Mouse (Mus musculus) adrenal gland, adult (tissue): ENCODE data around the gene Stradb.
A peak's percentile ranks its signal among the peaks of the same experiment; 100 is the strongest.

Experiments
- DNase-seq, 2 experiments: peaks; one replicate each; pipeline ENCODE4 v3.0.0; 2022 to 2023; ENCODE audit warnings: low spot score in 1 of 2; ENCODE audit not compliant: inconsistent age in 2 of 2

The Stradb gene

GRCm38 (mm10) chr1:58973366-58974221 is at the start of gene Stradb, which contains the start of gene Trak2:
TSS of gene Stradb (plus strand) at chr1:58973522.
TSS of gene Trak2 (minus strand) at chr1:58973430.
- DNase-seq = peak; percentile 97 to 99

- no peak for DNase-seq
Measured at GRCm38 (mm10) chr1:58926664-58927063, 46.7 kb upstream of the Stradb start.

GRCm38 (mm10) chr1:58936746-58937605 is 36.3 kb upstream of the Stradb start:
- no peak for DNase-seq

DNA sequence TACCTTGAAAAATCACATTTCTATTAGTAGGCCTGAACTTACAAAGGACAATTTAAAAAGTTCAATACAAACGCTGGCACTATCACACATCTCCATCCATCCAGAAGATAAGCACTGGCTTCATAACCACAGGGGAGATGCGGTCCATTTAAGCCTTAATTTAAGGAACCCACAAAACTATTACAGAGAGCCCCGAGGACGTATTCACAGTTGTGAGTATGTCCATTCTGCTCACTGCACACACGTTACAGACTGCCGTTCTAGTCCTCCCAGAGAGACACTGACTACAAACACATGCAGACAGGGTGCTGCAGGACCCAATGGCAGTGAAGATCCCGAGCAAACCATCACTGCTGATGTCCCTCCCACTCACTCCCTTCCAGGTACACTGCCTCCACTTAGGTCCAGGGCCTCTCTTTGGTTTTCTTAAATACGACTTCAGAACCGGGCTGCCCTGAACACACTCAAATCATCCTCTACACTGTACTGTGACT is 35.7 kb upstream of the Stradb start:
- DNase-seq = no peak

- DNase-seq = peak; percentile 59 to 88
Measured at GRCm38 (mm10) chr1:58945523-58945922, 27.8 kb upstream of the Stradb start.

GRCm38 (mm10) chr1:58945960-58946670 is 27.2 kb upstream of the Stradb start:
- no peak for DNase-seq

GRCm38 (mm10) chr1:58946718-58947117 is 26.6 kb upstream of the Stradb start:
- DNase-seq = peak in 1 of 2 experiments; percentile 16

DNA sequence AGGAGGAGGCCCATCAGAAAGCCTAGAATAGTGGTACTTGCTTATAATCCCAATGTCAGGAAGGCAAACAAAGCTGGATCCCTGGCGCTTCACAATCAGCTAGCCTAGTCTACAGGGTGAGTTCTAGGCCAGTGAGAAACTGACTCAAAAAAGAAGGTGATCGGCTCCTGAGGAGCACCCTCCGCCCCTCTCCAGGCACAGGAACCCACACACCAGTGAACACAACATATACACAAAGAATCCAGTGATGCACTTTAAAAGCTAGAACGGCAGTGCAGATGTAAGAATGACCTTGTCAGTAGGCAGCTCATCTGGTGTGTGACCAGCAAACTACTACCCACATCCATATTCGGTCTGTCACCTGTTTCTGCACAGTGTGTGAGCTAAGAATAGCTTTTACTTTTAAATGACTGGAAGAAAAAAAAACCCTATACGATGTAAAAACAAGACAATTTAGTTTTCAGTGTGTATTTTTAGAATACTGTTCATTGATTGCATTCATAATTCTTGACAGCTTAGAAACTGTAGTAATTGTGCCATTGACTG is 23.7 kb upstream of the Stradb start:
- peak in 1 of 2 experiments; percentile 21 for DNase-seq

DNA sequence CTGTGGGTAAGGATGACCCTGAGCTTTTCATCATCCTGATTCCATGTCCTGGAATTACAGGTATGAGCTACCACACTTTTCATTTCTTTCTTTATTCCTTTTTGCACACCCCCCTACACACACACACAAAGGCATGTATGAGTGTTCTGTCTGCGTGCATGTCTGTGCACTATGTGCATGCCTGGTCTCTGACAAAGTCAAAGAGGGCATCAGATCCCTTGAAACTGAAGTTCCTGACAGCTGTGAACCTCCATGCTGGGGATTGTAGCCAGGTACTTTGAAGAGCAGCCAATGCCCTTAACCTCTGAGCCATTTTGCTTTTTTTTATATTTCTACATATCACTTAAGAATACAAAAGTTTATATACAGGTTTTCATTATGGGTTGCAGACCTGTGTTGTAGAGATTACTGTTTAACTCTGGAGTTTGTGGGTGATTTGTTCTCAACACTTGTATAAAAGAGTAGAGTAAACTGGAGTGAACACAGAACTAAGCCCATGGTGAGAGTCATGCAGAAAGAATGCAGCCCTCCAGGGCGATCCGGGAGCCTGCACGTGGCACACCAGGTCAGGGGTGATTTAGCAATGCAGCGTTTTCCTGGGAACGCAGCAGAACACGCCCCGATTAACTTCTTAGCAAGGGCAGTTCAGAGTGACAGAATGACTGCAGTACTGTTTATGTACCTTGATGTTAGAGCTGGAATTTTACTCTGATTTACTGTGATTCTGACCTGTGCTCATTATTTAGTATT is 22.2 kb upstream of the Stradb start:
- peak; percentile 82 to 92 for DNase-seq

DNA sequence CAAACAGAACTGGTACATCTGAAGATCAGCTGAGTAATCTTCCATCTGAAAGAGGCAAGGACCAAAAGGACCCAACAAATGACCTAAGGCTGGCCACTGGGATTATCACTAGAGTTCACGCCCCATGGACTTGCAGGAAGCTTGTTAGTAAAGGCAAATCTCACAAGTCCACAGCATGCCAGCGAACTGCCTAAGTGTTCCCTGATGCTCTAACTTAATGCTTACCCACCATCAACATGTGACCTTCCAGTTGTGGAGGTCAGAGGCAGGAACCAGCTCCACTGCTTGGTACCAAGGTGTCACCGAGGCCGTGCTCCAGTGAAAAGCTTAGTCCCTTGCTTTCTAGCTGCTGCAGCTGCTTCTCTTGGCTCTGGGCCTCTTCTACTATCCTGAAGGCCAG is 21.5 kb upstream of the Stradb start:
- peak in 1 of 2 experiments; percentile 67 for DNase-seq

GRCm38 (mm10) chr1:58952526-58952925 is 20.8 kb upstream of the Stradb start:
- peak in 1 of 2 experiments; percentile 41 for DNase-seq

DNA sequence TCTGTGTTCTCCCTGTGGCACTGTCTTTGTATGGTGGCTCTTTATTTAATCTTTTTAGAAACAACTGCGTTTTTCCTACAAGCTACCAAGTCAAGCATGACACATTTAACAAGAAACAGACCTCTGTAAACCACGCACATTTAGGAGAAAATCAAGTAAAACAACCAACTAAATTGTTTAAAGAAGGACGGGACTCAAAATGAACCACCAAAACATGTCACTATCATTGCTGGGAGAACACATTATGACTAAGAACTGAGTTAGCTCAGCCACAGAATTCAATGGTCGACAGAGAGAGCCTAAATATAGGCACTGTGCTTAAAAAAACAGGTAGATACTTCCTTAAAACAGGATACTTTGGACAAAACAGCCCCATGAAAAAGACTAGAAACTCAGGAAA is 20.3 kb upstream of the Stradb start:
- DNase-seq = no peak

DNA sequence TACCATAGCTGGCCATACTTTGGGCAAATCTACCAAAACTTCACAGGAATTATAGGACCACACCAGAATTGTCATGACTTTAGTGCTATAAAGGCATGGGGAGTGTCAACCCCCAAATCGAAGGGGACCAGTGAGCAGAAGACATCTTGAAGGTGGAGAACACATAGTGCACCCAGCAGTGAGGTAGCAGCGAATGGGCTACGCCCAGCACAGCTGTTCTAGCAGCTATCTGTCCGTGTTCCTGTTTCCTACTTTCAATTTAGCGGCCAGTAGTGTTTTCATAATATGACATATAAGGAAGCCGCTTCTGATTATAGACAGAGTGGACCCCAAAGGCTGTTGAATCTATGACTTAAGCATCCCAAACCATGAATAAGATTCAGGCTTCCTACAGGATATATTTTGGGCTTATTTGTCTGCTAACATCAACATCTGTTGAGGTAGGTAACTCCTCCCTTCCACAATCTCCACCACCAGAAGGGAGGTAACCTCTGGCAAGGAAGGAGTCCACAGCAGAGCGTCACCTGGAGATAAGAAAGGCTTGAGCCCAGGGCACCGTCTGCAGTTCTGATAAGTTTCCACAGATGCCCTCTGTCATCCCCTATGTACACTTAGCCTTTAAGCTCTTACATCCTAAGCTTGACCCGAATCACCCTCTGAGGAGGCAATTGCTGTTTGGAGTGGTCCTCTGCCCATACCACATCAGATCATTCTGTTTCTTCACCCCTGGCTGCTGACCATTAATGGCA is 19.5 kb upstream of the Stradb start:
- DNase-seq = peak in 1 of 2 experiments; percentile 30

DNA sequence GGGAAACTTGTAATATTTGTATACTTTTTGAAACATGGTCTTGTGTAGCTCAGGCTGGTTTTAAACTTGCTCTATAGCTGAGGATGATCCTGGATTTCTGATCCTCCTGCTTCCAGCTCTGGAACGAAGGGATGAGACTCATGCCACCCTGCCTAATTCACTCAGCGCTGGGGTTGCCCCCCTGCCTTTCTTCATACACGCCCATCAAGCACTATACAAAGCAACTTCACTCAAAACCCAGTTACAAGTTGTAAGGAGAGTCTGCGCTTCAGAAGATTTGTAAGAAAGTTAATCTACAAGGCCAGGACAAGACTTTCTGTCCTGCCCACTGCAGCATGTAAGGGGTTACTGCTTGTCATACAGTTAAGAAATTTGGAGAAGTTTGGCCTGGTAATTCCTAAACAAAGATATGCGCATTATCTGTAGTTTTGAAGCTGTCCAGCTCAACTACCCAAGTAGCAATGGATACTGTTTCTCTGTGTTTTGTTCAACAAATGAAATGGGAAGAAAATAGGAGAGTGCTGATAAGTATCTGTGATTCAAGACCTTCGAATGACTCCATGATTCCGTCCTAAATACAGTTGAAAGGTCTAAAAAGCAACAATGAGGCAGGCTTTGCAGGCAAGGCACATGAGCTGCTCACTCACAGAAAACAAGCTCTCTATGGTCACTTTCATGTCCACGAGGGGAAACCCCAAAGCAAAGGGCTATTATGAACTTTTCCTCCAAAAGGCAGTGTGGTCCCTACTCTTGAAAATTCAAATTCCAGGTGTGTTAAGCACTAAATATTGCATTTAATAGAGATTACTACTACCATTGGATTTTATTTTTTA is 18.5 kb upstream of the Stradb start:
- DNase-seq = peak in 1 of 2 experiments; percentile 19

GRCm38 (mm10) chr1:58955716-58956115 is 17.6 kb upstream of the Stradb start:
- peak in 1 of 2 experiments; percentile 27 for DNase-seq

DNA sequence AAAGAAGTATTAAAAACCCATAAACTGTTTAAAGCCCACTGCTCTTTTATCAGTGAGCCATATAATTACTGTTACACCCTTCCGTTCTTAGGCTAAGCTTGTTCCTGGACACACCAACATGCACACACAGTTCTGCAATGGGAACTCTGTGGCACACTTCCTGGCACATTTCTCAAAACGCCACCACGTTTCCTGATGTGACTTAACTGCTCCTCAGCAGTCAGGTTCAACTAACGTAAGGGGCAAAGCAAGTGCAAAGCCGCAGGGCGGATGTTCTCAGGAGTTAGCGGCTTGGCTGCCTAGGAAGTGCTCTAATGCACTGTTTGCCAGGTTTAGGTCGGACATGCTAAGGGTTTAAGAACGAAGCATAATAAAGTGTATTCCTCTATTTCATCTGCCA is 17.1 kb upstream of the Stradb start:
- DNase-seq = peak in 1 of 2 experiments; percentile 48

DNA sequence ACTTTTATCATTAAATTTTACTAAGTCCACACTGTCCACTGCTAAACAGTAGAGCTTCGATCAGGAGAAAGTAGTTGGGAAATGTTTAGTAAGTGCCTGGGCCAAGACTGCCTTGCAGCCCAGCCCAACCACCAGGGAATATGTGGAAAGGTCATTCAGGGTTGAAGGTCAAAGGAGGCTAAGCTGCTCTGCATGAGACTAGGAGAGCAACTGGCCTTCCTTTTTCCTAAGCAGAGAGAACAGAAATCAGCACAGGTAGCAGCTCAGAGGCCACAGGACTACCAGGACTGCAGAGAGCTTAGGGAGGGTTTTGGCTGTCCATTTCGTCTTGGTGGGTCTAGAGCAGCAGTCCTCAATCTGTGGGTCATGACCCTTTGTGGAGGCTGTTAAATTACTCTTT is 15.4 kb upstream of the Stradb start:
- peak in 1 of 2 experiments; percentile 74 for DNase-seq
